Mouse (Mus musculus): Measurements from ENCODE around the gene Fntb.

Fntb gene

DNA sequence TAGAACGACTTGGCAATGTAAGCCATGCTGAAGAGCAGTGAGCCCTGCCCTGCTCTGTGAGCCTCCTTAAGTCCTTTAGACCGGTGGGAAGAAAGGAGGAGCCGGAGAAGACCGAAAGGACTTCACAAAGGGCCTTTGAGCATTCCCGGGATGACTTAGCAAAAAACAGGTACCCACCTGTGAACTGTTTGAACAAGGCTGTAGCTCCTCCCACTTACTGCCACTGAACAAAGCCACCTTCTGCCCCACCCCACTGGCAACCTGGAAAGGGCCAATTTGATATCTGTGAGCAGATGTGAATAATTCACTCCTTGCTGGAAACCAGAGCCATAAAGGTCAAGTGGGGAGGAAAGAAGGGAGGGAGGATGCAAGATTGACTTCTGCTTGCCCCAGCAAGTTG is 30.0 kb downstream of the Fntb start, which contains the start of gene Gpx2:
TSS of gene Gpx2 (minus strand) at position 205 of the 400 bp plus-strand sequence.
- DNase-seq (ENCODE audit: low read depth, low spot score), result peak; percentile 38

DNA sequence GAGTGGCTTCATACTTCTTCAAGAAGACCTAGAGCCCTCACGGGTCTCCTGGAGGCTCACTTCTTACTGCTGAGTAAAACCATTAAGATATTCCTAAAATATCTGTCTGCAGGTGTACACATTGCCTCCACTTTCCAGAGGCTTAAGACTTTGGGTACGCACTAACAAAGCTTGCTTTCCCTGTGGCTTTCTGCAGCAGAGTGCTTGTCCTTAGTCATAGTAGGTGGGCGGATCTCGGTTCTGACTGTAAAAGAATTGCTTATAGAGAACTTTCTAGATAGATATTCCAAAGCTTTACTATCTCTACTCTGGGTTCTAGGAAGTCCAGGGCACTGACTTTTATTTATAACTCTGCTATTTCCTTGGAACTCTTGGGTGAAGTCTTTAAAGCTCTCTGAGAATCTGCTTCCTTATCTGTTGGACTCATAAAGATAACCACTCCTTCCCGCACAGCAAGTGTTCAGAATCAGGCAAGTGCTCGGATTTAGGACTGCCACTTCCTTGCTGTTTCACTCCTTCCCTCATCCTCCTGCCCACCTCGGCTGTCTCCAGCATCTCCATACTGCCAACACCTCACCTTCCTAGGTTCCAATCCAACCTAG is 31.6 kb downstream of the Fntb start:
- no peak for DNase-seq (ENCODE audit: low read depth, low spot score)

DNA sequence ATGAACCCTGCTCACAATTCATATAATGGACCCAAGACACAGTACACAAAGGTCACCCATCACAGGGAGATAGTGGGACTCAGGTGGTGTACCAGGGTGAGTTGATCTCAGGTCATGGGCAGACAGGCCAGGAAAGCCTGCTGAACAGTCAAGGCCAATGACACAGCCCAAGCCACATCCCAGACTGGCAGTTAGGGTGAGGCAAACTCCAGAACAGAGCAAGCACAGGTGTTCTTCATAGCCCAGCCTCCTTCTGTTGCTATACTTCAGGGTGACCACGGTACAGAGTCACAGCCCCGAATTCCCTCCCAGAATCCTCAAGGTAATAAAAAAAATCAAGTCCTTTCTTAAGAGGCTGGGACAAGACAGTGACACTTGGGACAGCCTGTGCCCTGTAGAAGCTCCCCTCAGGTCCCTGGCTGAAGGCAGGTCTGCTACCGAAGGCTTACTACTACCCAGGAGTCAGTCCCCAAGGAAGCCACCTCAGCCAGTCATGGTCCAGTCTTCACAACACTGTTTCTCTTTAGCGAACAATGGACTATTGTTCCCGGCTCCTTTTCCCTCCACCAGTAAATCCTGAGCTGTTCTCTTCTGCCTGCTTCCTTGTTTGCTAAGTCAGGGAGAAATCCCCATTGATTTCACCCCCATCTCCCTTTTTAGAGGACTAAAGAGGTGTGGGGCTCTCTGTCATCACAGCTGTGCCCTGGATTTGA is 32.8 kb downstream of the Fntb start:
- no peak for DNase-seq (ENCODE audit: low read depth, low spot score)

DNA sequence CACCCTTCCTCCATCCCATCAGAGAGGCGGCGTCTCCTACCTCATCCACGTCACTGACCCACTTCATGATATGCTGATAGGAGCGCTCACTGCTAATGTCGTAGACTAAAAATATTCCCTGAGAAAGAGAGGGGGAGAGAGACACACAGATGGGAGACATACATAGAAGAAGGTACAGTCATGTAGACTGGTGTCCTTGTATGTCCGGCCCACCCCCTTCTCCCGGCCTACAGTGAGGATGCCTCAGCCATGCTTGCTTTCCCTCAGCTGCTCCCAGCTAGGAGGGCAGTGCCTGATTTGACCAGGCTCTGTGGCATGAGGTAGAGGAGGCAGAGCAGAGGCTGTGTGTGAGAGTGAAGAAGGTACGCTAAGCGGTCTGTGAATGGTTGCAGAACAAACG is 37.6 kb downstream of the Fntb start:
- no peak for DNase-seq (ENCODE audit: low read depth, low spot score)

DNA sequence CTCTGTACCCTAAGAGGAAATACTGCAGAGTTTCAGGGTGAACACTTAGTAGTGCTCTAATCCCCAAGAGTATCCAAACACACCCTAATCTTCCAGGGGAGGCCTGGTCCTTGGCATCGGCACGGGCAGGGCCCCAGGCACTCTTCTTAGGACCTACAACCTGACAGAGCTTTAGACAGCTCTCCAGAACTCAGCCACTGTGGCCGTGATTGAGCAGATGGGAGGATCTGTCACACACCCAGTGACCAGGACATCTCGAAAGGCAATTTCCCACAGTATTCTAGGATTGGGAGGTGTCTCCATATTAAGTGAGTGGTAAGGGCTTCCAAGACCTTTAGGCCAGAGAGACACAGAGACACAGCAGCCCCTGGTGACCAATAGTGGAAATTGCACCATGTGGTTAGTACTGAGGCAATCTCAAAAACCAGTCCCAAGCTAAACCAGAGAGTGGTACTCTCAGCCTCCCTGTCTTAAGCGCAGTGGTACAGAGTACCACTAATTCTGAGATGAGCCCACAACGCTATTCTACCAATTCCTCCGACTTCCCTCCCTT is 38.4 kb downstream of the Fntb start:
- DNase-seq (ENCODE audit: low read depth, low spot score), result peak; percentile 76

DNA sequence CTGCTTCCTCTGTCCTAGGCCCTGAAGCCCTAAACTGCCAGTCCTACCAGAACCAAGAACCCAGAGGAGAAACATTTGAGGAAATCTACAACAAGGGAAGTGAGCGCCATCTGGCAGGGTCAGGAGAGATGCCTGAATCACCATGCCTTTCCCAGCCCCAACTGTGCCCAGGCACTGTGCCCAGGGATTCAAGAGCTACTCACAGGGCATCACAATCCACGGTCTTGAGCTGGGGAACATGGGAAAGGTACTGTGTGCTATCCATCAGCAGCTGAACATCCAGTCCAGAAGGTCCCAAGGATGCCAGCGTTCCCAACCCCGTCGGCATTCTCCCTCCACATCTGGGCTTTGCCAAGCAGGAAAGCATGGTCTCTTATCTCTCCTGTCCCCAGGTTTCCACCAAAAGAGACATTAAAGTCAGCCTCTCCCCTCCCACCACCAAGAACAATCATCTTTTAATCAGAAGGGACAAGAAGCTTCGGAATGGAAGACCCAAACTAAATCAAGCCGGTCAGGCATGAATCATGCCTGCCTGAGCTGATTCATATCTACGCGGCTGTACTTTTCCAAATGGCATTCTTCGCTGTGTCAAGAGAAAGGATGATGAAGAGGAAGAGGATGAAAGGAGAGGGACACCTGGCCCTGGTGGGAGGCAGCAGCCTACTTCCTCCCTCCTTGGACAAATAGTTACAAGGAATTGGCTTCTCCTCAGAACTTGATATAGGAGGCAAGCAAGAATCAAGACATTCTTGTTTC is 39.8 kb downstream of the Fntb start:
- no peak for DNase-seq (ENCODE audit: low read depth, low spot score)

DNA sequence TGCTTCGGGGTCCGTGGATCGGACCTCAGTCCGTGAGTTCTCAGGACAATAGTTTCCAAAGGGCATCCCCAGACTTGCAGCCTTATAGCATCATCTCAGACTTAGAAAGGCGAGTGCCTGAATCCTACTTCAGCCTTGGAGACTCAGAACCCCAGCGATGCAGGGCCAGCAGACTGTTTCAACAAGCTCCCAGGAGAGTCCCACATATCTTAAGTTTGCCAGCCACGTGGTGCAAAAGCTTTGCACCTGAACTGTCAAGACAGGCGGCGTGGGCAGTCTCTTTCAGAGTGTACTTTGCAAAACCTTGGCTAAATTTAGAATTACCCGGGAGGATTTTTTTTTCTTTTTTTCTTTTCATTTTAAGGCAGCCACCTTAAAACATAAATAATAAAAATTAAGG is 42.4 kb downstream of the Fntb start:
- no peak for DNase-seq (ENCODE audit: low read depth, low spot score)

DNA sequence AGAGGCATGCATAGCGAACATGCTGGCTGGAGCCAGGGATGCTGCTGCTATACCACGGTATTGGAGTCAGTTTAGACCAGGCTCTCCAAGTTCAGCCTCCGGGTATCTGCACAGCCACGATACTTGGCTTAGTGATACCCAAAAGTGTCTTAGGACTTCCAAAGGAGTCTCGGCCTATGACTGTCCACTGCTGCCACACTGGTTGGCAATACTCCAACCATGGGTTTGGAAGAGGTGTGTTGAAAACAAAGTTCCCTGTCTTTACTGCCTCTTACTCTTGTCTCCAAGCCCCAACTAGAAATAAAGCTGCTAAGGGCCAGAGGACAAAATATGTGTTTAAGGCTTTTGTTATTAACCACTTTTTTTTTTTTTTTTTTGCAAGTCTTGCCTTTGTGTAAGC is 45.1 kb downstream of the Fntb start:
- no peak for DNase-seq (ENCODE audit: low read depth, low spot score)

DNA sequence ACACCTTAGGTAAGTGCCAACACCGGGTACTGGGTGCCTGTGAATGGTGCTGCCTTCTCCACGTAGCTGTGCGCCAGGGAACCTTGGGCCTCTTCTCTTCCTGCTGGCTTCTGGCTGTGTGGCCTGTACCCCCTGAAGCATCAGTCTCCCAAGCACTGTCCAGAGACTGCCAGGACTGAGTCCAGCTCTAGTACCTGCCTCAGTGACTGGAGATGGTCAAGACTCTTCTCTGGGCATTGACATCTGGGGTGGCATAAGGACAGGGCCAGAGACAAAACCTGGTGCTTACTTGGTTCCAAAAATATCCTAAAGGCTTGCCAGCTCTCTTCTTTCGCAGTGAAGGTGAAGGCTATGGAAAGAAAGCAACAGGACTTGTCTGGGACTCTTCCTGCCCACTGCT is 45.6 kb downstream of the Fntb start:
- DNase-seq (ENCODE audit: low read depth, low spot score), result no peak

DNA sequence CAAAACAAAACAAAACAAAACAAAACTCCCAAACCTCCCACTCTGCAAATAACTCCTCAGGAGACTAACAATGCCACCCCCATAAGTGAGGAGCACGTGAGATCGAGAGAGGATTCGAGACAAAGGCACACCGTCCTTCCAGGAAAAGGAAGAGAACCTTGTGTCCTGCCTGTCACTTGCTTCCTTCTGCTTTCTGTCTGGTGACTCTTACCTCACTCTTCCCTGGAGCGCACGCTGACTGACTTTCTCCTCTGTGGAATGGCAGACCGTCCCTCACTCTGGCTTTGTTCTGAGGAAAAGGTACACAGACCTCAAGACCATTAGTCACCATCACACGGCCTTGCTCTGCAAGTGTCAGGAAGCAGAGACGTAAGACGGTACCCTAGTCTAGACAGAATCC is 48.2 kb downstream of the Fntb start:
- no peak for DNase-seq (ENCODE audit: low read depth, low spot score)

DNA sequence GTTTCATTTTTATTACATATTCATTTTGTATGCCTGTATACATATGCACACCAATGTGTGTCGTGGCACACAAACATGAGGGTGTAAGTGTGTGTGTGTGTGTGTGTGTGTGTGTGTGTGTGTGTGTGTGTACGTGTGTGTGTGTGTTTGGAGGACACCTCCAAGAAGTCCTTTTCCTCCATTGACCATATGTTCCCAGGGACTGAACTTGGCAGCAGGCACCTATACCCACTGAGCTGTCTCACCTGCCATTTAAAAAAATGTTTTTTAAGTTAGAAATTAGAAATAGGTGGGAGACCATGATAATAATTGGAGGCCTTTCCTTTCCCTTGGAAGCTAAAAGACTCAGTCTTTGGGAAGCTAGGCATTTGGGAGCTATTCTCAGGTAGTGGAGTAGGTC is 48.7 kb downstream of the Fntb start:
- DNase-seq (ENCODE audit: low read depth, low spot score), result no peak

DNA sequence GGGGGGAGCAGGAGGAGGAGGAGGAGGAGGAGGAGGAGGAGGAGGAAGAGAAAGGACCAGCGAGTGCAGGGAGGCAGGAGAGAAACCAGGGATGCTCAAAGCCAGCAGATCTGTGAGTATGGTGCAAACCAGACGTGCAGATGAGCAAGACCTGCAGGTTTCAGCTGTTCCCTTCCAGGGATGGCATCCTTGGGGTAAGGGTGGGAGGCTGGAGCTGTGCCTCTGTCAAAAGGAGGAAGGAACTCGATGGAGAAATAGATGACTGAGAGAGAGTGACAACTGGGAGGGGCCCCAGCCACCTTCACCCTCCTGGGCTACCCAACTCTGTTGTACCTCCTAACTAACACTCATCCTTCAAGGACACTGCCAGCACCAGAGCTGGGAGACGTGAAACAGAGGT is 51.3 kb downstream of the Fntb start:
- no peak for DNase-seq (ENCODE audit: low read depth, low spot score)

DNA sequence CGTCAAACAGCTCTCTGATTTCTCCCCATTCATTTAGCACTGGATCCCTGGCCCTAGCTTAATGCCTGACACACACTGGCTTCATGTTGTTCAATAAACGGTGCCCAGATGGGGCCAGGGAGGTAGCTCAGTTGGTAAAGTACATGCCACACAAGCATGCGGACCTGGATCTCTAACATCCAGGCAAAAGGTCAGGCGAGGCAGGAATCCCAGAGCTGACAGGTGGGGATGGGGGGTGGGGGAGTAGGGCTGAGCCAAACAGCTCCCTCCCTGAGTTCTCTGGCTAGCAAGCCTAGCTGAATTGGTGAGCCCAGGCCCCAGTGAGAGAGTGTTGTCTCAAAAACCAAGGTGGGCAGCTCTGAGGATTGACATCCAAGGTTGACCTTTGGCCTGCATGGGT is 51.8 kb downstream of the Fntb start:
- DNase-seq (ENCODE audit: low read depth, low spot score), result no peak

DNA sequence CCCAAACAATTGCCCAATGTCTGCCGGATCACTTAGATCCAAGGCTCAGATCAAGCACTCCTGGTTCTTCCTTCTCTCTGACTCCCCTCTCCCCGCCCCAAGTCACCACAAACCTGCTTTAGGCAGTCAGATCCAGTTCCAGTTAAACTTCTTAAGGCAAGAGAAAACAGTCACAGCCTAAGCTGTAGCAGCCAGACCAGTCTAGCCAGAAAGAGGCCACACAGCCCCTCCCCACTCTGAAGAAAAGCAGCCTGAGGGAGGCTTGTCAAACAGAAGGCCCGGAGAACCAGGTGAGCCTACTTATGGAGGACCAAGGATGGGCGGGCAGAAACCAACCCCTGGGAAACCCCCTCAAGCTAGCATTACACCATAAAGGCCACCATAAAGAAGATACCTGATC is 52.7 kb downstream of the Fntb start:
- DNase-seq (ENCODE audit: low read depth, low spot score), result peak; percentile 92

DNA sequence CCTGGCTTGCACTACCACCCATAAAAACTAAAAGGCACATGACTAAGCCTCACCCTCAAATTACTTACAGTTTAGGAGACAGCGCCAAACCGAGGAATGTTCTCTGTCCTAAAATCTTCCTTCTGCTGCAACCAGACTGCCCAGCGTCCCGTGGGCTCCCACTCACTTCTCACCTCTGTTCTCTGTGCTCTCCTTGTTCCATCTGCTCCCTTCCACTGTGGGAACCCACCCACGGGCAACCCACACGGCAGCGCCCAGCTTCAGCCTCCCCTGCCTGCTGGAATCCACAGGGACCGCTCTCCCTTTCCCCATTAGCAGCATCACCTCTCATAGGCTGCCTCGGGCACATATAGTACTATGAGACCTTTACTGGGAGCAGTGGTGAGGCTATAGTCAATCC is 53.5 kb downstream of the Fntb start:
- no peak for DNase-seq (ENCODE audit: low read depth, low spot score)

DNA sequence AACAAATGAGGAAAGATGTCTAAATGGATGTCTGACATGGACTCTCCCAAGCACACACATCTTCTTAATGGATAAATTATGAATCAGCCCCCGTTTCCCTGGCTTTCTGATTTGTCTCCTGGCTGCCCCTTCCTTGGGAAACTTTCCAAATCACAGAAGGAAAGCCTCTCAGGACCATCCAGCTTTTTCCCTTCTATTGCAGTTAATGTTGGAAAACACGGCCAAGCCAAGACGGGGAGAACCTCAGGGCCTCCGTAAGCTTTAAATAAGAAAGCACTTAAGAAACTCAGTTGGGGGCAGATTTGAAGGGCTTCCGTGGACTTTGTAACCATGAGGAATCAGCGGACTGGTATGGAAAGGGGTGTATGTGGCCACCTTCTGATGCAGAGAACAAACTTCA is 54.4 kb downstream of the Fntb start:
- DNase-seq (ENCODE audit: low read depth, low spot score), result no peak

DNA sequence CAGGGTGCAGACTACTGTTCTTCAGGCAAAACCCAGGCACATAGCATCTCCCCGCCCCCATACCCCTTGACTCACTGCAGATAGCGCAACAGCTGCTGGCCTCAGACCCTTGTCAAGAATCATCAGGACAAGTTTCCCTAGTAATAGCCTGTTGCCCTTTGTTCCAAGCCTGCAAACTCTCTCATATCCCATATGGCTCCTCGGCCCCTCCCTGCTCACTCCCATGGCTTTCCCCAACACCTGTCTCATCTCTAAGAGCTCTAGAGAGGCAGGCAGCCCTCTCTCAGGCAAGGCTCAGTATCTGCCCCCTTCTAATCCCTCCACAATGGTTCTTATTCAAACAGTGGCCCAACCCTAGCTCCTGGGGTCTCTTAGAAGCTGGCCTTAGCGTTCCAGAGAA is 55.2 kb downstream of the Fntb start:
- DNase-seq (ENCODE audit: low read depth, low spot score), result no peak

DNA sequence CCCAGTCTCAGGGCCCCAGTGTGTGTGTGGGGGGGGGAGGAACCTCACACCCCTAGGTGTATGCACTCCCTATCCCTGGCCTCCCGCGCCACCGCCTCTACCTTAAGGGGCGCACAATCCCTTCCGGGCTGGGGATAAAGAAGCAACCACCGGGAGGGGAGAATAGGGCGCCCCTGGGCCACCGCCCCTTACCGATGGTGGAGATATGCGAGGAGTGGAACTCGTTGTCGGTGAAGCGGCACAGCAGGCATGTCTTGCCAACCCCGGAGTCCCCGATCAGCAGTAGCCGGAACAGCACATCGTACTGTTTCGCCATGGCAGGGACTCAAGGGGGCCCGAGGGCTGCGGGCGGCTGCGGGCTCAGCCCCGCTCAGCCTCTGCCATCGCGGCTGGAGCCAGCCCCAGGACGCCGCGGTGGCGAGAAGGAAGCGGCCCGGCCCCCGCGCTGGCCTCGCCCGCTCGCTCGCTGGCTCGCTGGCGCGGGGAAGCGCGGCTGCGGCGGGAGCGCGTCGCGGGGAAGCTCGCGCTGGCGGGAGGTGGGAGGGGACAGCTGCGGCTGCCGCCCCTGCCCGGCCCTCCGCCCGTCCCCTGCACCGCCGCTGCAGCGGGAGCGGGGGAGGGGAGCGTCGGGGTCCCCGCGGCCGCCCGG is 56.7 kb downstream of the Fntb start:
- peak; percentile 52 for DNase-seq (ENCODE audit: low read depth, low spot score)

DNA sequence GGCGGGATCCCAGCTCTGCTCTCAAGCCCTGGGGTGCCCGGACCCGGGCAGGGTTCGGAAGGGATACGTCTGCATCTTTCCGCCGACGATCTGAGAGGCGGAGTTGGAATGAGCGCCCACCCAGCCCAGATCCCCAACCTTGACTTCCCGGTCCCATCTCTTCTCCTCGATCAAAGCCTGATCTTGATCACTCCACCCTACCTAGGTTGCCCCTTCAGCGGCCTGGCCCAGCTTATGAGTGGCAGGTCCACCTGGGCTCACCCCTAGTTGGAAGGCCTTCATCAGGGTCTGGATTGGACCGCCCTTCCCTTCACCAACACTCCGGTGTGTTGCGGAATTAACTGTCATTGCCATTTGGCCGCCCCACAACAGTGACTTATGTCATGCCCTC is 57.3 kb downstream of the Fntb start, which contains the start of gene Rab15:
TSS of gene Rab15 (minus strand) at position 258 of the 391 bp plus-strand sequence.
- peak; percentile 53 for DNase-seq (ENCODE audit: low read depth, low spot score)

DNA sequence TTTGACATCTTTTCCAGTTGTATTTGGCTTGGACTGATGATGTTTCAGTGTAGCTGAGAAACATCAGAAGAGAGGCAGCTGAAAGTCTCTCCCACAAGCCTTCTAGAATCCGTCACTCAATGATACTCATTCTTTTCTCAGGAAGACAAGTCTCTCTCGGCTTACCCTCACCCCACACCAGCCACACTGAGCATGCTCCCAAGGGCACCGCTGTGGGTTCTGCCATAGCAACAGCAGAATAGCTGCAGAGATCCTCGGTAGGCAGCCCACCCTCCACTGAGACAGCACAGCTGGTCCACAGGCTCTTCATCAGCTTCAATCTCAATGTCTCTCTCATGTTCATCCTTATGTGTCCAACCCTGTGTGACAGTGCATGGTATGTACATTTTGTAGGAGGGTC is 59.9 kb downstream of the Fntb start:
- no peak for DNase-seq (ENCODE audit: low read depth, low spot score)

DNA sequence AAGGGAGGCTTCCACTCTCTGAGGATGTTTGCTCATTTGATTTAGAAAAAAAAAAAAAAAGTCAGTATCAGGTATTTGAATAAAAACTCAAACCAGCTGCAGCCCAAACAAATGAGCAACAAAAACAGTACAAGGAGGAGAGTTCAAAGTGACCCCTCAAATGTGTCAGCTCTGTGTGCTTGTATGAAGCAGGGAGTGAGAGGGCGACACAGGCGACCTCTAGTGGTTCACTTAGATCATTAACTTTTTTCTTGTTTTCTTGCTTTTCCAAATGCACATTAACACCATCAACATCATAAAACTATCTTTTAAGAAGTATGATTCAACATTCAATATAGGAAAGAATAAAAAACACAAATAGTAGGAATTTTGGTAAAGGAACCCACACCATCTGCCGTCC is 67.3 kb downstream of the Fntb start:
- DNase-seq (ENCODE audit: low read depth, low spot score), result peak; percentile 72
